Mouse (Mus musculus) naive thymus-derived CD4-positive, alpha-beta T cell, adult 5 months (primary cell): ENCODE data around the gene P2ry13. TPM values are rescaled to one million over a fixed set of nuclear protein-coding genes. Genes with fewer than 3 reads are reported as not detected.

Source experiments
- polyA plus RNA-seq: library from polyadenylated mRNA; unstranded; fragments of 100-300 nt; shearing (Covaris generic); gene quantifications from one replicate; pipeline ENCODE4 v1.2.1, GENCODE M21; 2017

P2ry13 gene
- not detected for polyA plus RNA-seq

DNA sequence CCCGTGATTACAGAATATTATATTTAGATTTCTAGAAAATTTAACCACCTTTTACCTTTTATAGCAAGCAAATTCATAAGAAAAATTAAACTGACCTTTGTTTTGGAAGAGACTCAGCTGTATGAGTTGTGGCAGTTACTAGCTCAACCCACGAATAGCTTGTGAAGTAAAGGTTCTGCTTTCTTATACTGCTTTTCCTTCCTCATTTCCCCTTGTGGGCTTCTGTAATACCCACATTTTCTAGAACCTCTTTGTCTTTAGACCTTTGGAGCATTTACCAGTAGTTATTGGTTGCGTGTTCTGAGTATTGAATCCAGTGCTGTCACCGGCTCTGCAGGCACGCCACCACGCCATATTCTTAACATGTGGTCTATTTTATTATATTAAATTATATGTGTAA lies at the start of gene P2ry13:
Gene P2ry13 (minus strand): TSS at position 156 of the 400 bp plus-strand sequence.

GRCm38 (mm10) chr3:59194938-59195337 lies 15.7 kb downstream of the P2ry13 start, which contains the start of gene Gpr87:
TSS of gene Gpr87 (minus strand) at chr3:59195104.

Other genes starting within 250 kb of the P2ry13 start
- gene Med12l, start 205.1 kb downstream of the P2ry13 start, polyA plus RNA-seq = 1.3 TPM
- 157 TPM for gene Gpr171, start 109.1 kb downstream of the P2ry13 start, polyA plus RNA-seq
- gene P2ry14, start 57.3 kb downstream of the P2ry13 start, polyA plus RNA-seq = 18.6 TPM
- gene Gpr87, start 15.8 kb downstream of the P2ry13 start, polyA plus RNA-seq = not detected
- not detected for gene P2ry12, start 52.0 kb upstream of the P2ry13 start, polyA plus RNA-seq
- gene Igsf10, start 133.5 kb upstream of the P2ry13 start, polyA plus RNA-seq = 0.04 TPM